Mouse (Mus musculus) embryonic facial prominence, embryonic 11.5 days (tissue): ENCODE measurements around the gene Vsx2. TPM values are rescaled to one million over a fixed set of nuclear protein-coding genes. Genes with fewer than 3 reads are reported as not detected.
A peak's percentile ranks its signal among the peaks of the same experiment; 100 is the strongest.

Experiments
- ATAC-seq: fragments of 200-750 bp; cut with Nextera tagmentation; replicated peaks from 2 replicates; pipeline ENCODE4 v1.8.0; 2017; ENCODE audit warnings: low read depth; ENCODE audit not compliant: insufficient number of reproducible peaks, low FRiP score, low TSS enrichment
- DNase-seq: peaks from one replicate; pipeline ENCODE4 v3.0.0-alpha.2; 2015; ENCODE audit warnings: low spot score
- H3K27ac ChIP-seq: fragments of 300-500 bp; sonication (generic); replicated peaks from 2 replicates; pipeline ENCODE4 v1.5.1; 2014; ENCODE audit warnings: mild to moderate bottlenecking, low read depth, low read length, control low read depth
- H3K27me3 ChIP-seq: fragments of 300-500 bp; sonication (generic); 2 replicates; pipeline ENCODE4 v1.6.1; 2014; ENCODE audit warnings: mild to moderate bottlenecking, low read length, moderate library complexity, mixed read lengths; ENCODE audit not compliant: control insufficient read depth, insufficient read depth
- H3K36me3 ChIP-seq: fragments of 300-500 bp; sonication (generic); replicated peaks from 2 replicates; pipeline ENCODE4 v1.6.1; 2014; ENCODE audit warnings: low read depth, mild to moderate bottlenecking, low read length, moderate library complexity, mixed read lengths; ENCODE audit not compliant: control insufficient read depth, insufficient read depth
- H3K4me1 ChIP-seq: fragments of 300-500 bp; sonication (generic); 2 replicates; pipeline ENCODE4 v1.6.1; 2014; ENCODE audit warnings: low read length, mixed read lengths; ENCODE audit not compliant: control insufficient read depth, insufficient read depth
- H3K4me2 ChIP-seq: fragments of 300-500 bp; sonication (generic); 2 replicates; pipeline ENCODE4 v1.6.1; 2014; ENCODE audit warnings: low read depth, mild to moderate bottlenecking, control low read depth, low read length, moderate library complexity
- H3K4me3 ChIP-seq: fragments of 300-500 bp; sonication (generic); 2 replicates; pipeline ENCODE4 v1.5.1; 2014; ENCODE audit warnings: low read depth, low read length, control low read depth
- H3K9ac ChIP-seq: fragments of 300-500 bp; sonication (generic); replicated peaks from 2 replicates; pipeline ENCODE4 v1.6.1; 2014; ENCODE audit warnings: mild to moderate bottlenecking, control low read depth, low read length
- H3K9me3 ChIP-seq: fragments of 300-500 bp; sonication (generic); replicated peaks from 2 replicates; pipeline ENCODE4 v1.6.1; 2016; ENCODE audit warnings: mild to moderate bottlenecking, low read length, inconsistent platforms, mixed read lengths; ENCODE audit not compliant: control insufficient read depth
- WGBS: fragments of 180-500 bp; shearing (Covaris S2); extraction: QIAGEN DNeasy Blood & Tissue Kit; methylation state at CpG from one replicate; pipeline ENCODE4 v1.1.7; 2014; 5-methylcytosine and 5-hydroxymethylcytosine counted together
- polyA plus RNA-seq: library from polyadenylated mRNA; unstranded; fragments of >200 nt; fragmentation: Nextera tagmentation; extraction: Ambion mirVana; gene quantifications from 2 replicates; pipeline ENCODE4 v1.2.1, GENCODE M21; 2014

Vsx2 gene
- polyA plus RNA-seq: 3.6 and 10.1 TPM in 2 replicates

- Histone ChIP-seq H3K4me2 (peak within 1 kb of the TSS; percentile 21), H3K9ac (no peak within 1 kb of the TSS; the same call in 1 of the 2 replicates), H3K4me1 (no peaks in the 10 kb centered on the region; the same call in 1 of the 2 replicates), H3K9me3 (no peaks in the 10 kb centered on the region), H3K27me3 (peaks cover 53% of the 10 kb centered on the region), H3K27ac (no peak within 1 kb of the TSS), H3K36me3 (no peaks in the 10 kb centered on the region), H3K4me3 (peak within 1 kb of the TSS; percentile 17)
- ATAC-seq: 0 out of 2 replicates have a peak, but pooled peaks have one; percentile 16
- no peak for DNase-seq
- 2% methylated on average over 25 of the region's 25 CpGs for WGBS
Observed at GRCm38 (mm10) chr12:84569336-84569970, at the start of gene Vsx2. Gene Vsx2, plus strand, starts transcription at chr12:84569762.

GRCm38 (mm10) chr12:84523728-84524127, 45.8 kb upstream of the Vsx2 start:
- ATAC-seq (no peak), DNase-seq (no peak)
- Histone ChIP-seq H3K4me1 (no peaks in the 10 kb centered on the region; the same call in 1 of the 2 replicates), H3K36me3 (no peaks in the 10 kb centered on the region), H3K4me2 (no peak overlapping the region), H3K9ac (no peak overlapping the region), H3K9me3 (no peaks in the 10 kb centered on the region), H3K27me3 (no peaks in the 10 kb centered on the region), H3K27ac (no peak overlapping the region; the same call in 1 of the 2 replicates), H3K4me3 (no peak overlapping the region)
- 24% methylated on average over 3 of the region's 3 CpGs for WGBS

- DNase-seq (peak; percentile 74), ATAC-seq (peak; percentile 52)
- WGBS: 35% methylated on average over 11 of the region's 11 CpGs
- no peak overlapping the region for H3K9ac ChIP-seq
- no peak overlapping the region for H3K4me3 ChIP-seq
- no peaks in the 10 kb centered on the region for H3K36me3 ChIP-seq
- H3K27me3 ChIP-seq: no peaks in the 10 kb centered on the region
- no peaks in the 10 kb centered on the region for H3K9me3 ChIP-seq
- peak overlapping the region; percentile 70 for H3K27ac ChIP-seq
- H3K4me2 ChIP-seq: no peak overlapping the region
- no peaks in the 10 kb centered on the region; the same call in 1 of the 2 replicates for H3K4me1 ChIP-seq
Observed at GRCm38 (mm10) chr12:84524147-84525050, 45.2 kb upstream of the Vsx2 start.

GRCm38 (mm10) chr12:84525422-84525821, 44.1 kb upstream of the Vsx2 start:
- Histone ChIP-seq H3K9me3 (no peaks in the 10 kb centered on the region), H3K9ac (no peak overlapping the region), H3K27ac (no peak overlapping the region), H3K27me3 (no peaks in the 10 kb centered on the region), H3K4me3 (no peak overlapping the region), H3K4me2 (no peak overlapping the region), H3K36me3 (no peaks in the 10 kb centered on the region), H3K4me1 (no peaks in the 10 kb centered on the region; the same call in 1 of the 2 replicates)
- DNase-seq (no peak), ATAC-seq (no peak)
- WGBS: 88% methylated on average over 12 of the region's 12 CpGs

- H3K27ac ChIP-seq: no peak overlapping the region
- H3K4me2 ChIP-seq: no peak overlapping the region
- DNase-seq (no peak), ATAC-seq (no peak)
- 89% methylated on average over 5 of the region's 5 CpGs for WGBS
- H3K9me3 ChIP-seq: no peaks in the 10 kb centered on the region
- H3K4me3 ChIP-seq: no peak overlapping the region
- H3K4me1 ChIP-seq: no peaks in the 10 kb centered on the region; the same call in 1 of the 2 replicates
- no peaks in the 10 kb centered on the region for H3K36me3 ChIP-seq
- H3K9ac ChIP-seq: no peak overlapping the region
- H3K27me3 ChIP-seq: no peaks in the 10 kb centered on the region
Observed at GRCm38 (mm10) chr12:84530426-84530825, 39.1 kb upstream of the Vsx2 start.

- H3K9me3 ChIP-seq: no peaks in the 10 kb centered on the region
- H3K27ac ChIP-seq: peak overlapping the region; percentile 44; the same call in 1 of the 2 replicates
- H3K27me3 ChIP-seq: no peaks in the 10 kb centered on the region
- no peaks in the 10 kb centered on the region for H3K36me3 ChIP-seq
- H3K4me1 ChIP-seq: no peaks in the 10 kb centered on the region; the same call in 1 of the 2 replicates
- DNase-seq (peak; percentile 54), ATAC-seq (peak; percentile 82)
- H3K4me3 ChIP-seq: no peak overlapping the region
- 26% methylated on average over 13 of the region's 13 CpGs for WGBS
- no peak overlapping the region for H3K4me2 ChIP-seq
- H3K9ac ChIP-seq: no peak overlapping the region
Observed at GRCm38 (mm10) chr12:84531906-84532829, 37.4 kb upstream of the Vsx2 start.

- ATAC-seq (peak; percentile 64), DNase-seq (no peak)
- peak overlapping the region; percentile 44; the same call in 1 of the 2 replicates for H3K27ac ChIP-seq
- no peaks in the 10 kb centered on the region; the same call in 1 of the 2 replicates for H3K4me1 ChIP-seq
- no peak overlapping the region for H3K4me3 ChIP-seq
- H3K9me3 ChIP-seq: no peaks in the 10 kb centered on the region
- H3K36me3 ChIP-seq: no peaks in the 10 kb centered on the region
- WGBS: 46% methylated on average over 8 of the region's 8 CpGs
- H3K27me3 ChIP-seq: no peaks in the 10 kb centered on the region
- no peak overlapping the region for H3K9ac ChIP-seq
- H3K4me2 ChIP-seq: no peak overlapping the region
Observed at GRCm38 (mm10) chr12:84532830-84533199, 36.7 kb upstream of the Vsx2 start.
